Mouse (Mus musculus): ENCODE data around the gene Ptpn14.
A peak's percentile ranks its signal among the peaks of the same experiment; 100 is the strongest.

The Ptpn14 gene

GRCm38 (mm10) chr1:189866621-189867020, 138.6 kb downstream of the Ptpn14 start:
- no peak for DNase-seq (ENCODE audit: low read depth, low spot score)

- no peak for DNase-seq (ENCODE audit: low read depth, low spot score)
Observed at GRCm38 (mm10) chr1:189867034-189867433, 139.0 kb downstream of the Ptpn14 start.

- DNase-seq (ENCODE audit: low read depth, low spot score): peak; percentile 25
Observed at GRCm38 (mm10) chr1:189867497-189867896, 139.4 kb downstream of the Ptpn14 start.

- no peak for DNase-seq (ENCODE audit: low read depth, low spot score)
Observed at GRCm38 (mm10) chr1:189868036-189868435, 140.0 kb downstream of the Ptpn14 start.

- DNase-seq (ENCODE audit: low read depth, low spot score): peak; percentile 6
Observed at GRCm38 (mm10) chr1:189869651-189870270, 141.7 kb downstream of the Ptpn14 start.

- no peak for DNase-seq (ENCODE audit: low read depth, low spot score)
Observed at GRCm38 (mm10) chr1:189870539-189870938, 142.5 kb downstream of the Ptpn14 start.

GRCm38 (mm10) chr1:189871625-189872024, 143.6 kb downstream of the Ptpn14 start:
- DNase-seq (ENCODE audit: low read depth, low spot score): no peak

GRCm38 (mm10) chr1:189872050-189872449, 144.0 kb downstream of the Ptpn14 start:
- no peak for DNase-seq (ENCODE audit: low read depth, low spot score)

GRCm38 (mm10) chr1:189873591-189873990, 145.5 kb downstream of the Ptpn14 start:
- no peak for DNase-seq (ENCODE audit: low read depth, low spot score)

GRCm38 (mm10) chr1:189875439-189875861, 147.4 kb downstream of the Ptpn14 start:
- DNase-seq (ENCODE audit: low read depth, low spot score): no peak

- no peak for DNase-seq (ENCODE audit: low read depth, low spot score)
Observed at GRCm38 (mm10) chr1:189876162-189876561, 148.1 kb downstream of the Ptpn14 start.

- no peak for DNase-seq (ENCODE audit: low read depth, low spot score)
Observed at GRCm38 (mm10) chr1:189879212-189879611, 151.1 kb downstream of the Ptpn14 start.

- DNase-seq (ENCODE audit: low read depth, low spot score): no peak
Observed at GRCm38 (mm10) chr1:189879965-189880364, 151.9 kb downstream of the Ptpn14 start.

- no peak for DNase-seq (ENCODE audit: low read depth, low spot score)
Observed at GRCm38 (mm10) chr1:189880745-189881144, 152.7 kb downstream of the Ptpn14 start.

GRCm38 (mm10) chr1:189882886-189883285, 154.8 kb downstream of the Ptpn14 start:
- DNase-seq (ENCODE audit: low read depth, low spot score): peak; percentile 20

GRCm38 (mm10) chr1:189883531-189884170, 155.6 kb downstream of the Ptpn14 start:
- no peak for DNase-seq (ENCODE audit: low read depth, low spot score)

- no peak for DNase-seq (ENCODE audit: low read depth, low spot score)
Observed at GRCm38 (mm10) chr1:189884951-189885350, 156.9 kb downstream of the Ptpn14 start.

GRCm38 (mm10) chr1:189885975-189886374, 157.9 kb downstream of the Ptpn14 start:
- no peak for DNase-seq (ENCODE audit: low read depth, low spot score)

GRCm38 (mm10) chr1:189887518-189887917, 159.4 kb downstream of the Ptpn14 start:
- DNase-seq (ENCODE audit: low read depth, low spot score): no peak

GRCm38 (mm10) chr1:189888749-189889148, 160.7 kb downstream of the Ptpn14 start:
- no peak for DNase-seq (ENCODE audit: low read depth, low spot score)

GRCm38 (mm10) chr1:189894191-189894590, 166.1 kb downstream of the Ptpn14 start:
- no peak for DNase-seq (ENCODE audit: low read depth, low spot score)

GRCm38 (mm10) chr1:189897861-189898260, 169.8 kb downstream of the Ptpn14 start:
- DNase-seq (ENCODE audit: low read depth, low spot score): no peak

GRCm38 (mm10) chr1:189898708-189899107, 170.6 kb downstream of the Ptpn14 start:
- no peak for DNase-seq (ENCODE audit: low read depth, low spot score)
